Mouse (Mus musculus) layer of hippocampus, postnatal 36 days (tissue): ENCODE results near the gene Tfeb. TPM values are rescaled to one million over a fixed set of nuclear protein-coding genes. Genes with fewer than 3 reads are reported as not detected.
A peak's percentile ranks its signal among the peaks of the same experiment; 100 is the strongest.

Experiments used
- DNase-seq, 2 experiments: peaks; one replicate each; pipeline ENCODE4 v3.0.0; 2022
- total RNA-seq, 2 experiments: library from RNA; stranded (reverse); gene quantifications; 2 replicates each; pipeline ENCODE4 v1.2.3; 2021

The Tfeb gene
- total RNA-seq, 2 experiments from 2014 or later: 11.5 to 13.9 TPM

DNA sequence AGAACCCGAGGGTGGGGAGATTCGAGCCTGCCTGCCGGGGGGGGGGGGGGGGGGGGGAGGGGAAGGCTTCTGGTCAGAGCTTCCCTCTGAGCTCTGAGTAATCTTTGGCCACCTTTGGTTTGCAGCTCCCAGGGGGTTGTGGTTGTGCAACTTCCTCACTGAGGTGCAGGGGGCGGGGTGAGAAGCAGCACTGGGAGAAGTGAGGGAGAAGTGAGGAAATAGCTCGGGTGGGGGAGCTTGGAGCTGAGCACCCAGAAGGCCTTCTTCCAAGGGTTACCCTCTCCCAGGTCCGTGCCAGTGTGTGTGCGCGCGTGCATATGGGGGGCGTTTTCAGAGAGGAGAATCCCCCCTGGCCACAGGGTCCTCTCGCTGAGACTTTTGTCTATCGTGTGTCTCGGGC is 17.4 kb downstream of the Tfeb start:
- DNase-seq: no peak

DNA sequence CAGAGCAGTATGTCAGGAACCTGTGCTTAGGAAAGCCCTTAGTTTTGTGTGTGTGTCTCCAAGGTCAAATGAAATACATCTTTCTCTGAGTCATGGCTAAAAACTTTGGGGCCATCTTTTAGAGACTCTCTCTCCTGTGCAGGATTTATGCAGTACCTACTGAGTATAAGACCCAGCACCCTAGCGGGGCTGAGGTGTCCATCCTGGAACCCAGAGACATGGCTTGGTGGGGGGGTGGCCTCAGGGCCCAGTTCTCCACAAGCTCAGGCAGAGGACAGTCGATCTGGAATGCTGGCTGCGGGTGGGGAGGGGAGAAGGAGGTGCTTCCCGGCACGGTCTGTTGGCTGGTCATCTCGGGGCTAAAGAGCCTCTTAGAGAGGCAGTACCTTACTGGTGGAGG is 19.5 kb downstream of the Tfeb start:
- DNase-seq: no peak

DNA sequence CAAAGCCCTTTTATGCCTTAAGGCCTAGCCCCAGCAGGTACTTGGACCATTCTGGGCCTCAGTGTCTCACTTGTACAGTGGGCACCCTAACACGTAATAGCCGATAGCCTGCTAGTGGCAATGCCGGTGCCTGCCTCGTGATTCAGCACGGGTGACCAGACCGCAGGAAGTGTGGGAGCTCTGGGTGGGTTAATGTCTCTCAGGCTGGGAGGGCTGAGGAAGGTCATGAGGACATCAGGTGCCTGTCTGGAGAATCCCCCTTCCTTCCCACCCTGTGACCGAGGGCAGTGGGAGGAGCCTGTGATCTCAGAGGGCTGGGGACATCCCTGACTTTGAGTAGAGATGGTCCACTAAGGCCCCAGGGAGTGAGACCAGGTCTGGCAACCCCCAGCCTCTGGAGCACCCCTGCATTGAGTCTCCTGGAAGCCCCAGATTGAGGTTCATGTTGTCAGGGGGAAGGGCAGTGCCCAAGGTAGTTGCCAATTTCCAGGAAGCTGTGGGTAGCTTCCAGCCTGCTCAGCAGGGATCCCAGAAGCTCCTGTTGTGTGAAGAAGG is 20.3 kb downstream of the Tfeb start:
- no peak for DNase-seq

- no peak for DNase-seq
Measured at GRCm38 (mm10) chr17:47759702-47760410, 23.0 kb downstream of the Tfeb start.

- no peak for DNase-seq
Measured at GRCm38 (mm10) chr17:47762028-47762427, 25.2 kb downstream of the Tfeb start.

DNA sequence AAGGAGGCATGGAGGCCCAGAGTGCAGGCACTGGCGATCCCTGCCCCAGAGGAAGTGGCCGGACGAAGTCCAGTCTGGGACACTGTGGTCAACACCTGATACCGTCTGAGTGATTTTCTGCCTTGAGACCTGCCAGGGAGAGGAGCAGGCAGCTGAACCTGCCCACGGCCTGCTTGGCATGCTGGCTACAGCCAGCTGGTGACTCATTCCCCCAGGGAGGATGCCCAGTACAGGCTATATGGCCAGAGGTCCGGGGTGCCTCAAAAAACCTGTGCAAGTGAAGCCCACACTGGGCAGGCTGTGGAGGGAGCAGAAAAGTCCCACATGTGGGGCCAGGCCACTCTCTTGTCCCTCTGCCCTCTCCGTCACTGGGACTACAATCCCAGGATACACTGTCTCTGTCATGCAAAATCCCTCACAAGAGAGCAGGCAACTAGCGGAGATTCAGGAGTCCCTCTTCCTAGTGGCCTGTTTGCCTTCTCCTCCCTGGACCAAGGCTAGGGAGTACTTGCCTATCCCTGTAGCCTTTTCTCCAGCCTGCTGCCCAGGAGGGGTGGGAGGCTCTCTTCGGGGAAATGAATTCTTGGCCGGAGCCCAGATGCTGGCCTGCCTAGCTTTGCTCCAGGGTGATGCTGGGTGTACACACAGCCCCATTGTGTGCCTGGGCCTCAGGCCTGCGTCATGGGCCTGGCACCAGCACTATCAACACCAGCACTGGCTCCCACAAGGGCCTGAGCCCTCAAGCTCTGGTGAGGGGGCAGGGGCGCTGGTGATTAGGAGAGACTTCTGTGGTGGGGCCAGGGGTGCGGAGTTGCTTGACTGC is 25.9 kb downstream of the Tfeb start:
- DNase-seq: peak; percentile 84 to 85

GRCm38 (mm10) chr17:47765986-47766385 is 29.2 kb downstream of the Tfeb start:
- DNase-seq: no peak

- DNase-seq: no peak
Measured at GRCm38 (mm10) chr17:47766407-47767043, 29.7 kb downstream of the Tfeb start.

- no peak for DNase-seq
Measured at GRCm38 (mm10) chr17:47767081-47767455, 30.2 kb downstream of the Tfeb start.

GRCm38 (mm10) chr17:47767456-47768141 is 30.8 kb downstream of the Tfeb start:
- DNase-seq: no peak

DNA sequence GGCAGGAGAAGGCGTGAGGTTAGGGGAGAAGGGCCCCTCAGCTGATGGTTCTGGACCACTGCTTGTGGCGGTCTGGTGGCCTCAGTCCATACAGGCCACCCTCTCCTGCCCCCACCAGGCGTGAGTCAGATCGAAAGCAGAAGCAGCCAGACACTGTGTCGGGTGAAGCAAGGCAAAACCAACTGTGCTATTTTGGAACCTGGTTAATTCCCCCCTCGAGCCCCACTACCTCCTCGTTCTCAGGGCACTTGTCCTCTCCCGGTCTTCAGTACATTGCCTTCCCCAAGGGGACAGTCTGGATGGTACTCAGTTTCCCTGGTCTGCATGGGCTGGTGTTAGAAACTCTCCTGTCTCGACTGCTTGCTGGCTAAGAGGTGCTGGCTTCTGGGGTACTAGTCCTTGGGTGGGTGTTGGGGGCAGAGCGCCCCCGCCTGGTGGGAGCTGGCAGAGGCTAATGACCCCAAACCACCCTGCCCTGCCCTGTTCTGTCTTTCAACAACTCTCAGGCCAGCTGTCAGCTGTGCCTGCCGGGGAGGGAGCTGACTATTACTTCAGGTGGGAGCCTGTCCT is 32.0 kb downstream of the Tfeb start:
- DNase-seq: no peak

GRCm38 (mm10) chr17:47769389-47770299 is 32.8 kb downstream of the Tfeb start:
- DNase-seq: no peak

DNA sequence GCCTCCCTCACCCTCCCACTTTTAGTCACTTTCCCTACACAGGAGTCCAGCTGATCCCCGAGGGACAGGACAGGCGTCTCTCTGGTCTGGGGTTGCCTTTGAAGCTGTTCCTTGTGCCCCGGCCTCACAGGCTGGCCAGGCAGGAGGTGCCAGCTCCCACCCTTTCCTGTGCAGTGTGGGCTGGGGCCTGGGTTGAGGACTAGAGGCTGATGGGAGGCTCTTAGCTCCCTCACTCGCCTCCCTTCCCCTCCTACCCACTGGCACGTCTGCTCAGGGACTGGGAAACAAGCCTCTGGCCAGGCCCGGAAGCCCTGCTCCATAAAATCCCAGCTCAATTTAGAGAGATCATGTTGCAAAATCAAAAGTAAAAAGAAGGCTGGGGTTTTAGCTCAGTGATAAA is 36.8 kb downstream of the Tfeb start:
- DNase-seq: no peak

GRCm38 (mm10) chr17:47777141-47777540 is 40.3 kb downstream of the Tfeb start:
- no peak for DNase-seq

DNA sequence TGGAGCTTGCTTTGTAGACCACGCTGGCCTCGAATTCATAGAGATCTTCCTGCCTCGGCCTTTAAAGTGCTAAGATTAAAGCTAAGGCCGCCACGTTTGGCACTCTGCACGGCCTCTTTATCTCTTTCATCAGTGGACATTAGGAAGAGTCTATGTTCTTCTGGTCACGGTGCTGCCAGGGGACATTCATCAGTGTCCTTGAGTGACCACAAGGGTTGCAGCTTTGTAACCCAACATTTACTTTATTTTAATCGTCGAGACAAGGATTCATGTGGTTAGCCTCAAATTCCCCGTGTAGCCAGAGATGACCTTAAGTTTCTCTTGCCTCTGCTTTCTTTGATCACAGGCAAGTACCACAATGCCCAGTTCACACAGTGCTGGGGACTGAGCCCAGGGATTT is 43.6 kb downstream of the Tfeb start:
- no peak for DNase-seq

DNA sequence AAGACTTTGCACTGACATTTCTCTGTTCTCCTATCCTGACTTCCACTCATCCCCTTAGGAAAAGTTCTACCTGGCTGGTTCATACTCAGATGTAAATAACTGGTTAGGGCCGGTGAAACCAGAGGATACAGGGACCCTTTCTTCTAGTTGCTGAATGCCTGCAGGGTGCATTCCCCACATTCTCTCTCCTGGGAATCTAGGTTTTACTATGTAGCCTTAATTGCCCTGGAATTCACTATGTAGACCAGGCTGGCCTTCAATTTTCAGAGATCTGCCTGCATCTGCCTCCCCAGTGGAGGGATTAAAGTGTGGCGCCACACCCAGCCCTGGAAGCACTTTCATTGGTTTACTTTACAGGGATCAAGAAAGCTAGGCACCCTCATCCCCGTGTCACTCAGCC is 45.7 kb downstream of the Tfeb start:
- no peak for DNase-seq

DNA sequence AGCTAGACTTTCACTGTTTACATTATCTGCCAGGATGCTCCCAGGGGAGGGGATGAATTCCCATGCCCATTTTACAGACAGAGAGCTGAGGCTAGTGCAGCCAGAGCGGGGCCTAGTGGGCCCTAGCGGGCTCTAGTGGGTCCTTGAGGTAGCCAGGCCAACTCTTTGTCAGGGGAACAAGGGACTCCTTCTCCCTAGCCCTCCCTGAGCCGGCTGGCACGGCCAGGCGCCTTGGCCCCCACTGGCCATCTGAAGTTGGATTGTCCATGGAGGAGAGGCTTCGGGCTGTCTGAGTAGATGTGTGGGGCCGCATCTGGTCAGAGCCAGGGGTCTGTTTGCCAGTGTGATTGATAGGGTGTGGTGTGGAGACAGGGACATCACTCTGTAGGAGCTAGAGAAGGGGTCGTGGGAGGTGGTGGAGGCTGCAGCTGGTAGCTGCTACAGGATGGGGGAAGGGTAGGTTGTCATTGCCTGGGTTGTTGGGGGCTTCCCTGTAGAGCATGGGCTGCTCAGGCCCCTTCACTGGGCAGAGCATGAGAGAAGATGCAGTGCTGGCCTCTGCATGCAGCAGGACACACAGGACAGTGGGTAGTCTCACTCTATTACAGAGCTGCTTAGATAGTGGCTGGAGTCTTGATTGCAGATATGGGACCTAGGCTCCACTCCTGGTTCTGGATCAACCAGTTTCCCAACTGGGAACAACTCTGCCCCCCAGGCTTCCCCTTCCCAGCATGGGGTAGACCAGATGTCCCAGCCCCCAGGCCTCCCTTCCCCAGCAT is 46.8 kb downstream of the Tfeb start:
- no peak for DNase-seq

DNA sequence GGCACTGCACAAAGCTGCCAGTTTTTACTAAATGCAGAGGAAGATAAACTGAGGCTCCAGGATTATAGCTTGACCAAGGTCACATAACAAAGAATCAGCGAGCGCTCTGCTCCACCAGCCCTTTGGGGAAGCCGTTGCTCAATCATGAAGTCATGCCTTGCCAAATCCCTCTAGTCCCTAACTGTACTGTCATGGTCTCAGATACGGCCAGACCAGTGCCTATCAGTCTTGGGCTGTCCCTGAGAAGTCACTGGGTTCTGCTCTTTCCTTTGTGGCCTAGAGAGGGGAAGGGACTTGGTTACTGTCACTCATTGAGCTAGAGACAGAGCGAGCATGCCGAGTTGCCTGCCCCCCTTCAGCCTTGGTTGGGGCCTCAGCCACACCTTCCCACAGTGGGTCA is 47.6 kb downstream of the Tfeb start:
- no peak for DNase-seq

DNA sequence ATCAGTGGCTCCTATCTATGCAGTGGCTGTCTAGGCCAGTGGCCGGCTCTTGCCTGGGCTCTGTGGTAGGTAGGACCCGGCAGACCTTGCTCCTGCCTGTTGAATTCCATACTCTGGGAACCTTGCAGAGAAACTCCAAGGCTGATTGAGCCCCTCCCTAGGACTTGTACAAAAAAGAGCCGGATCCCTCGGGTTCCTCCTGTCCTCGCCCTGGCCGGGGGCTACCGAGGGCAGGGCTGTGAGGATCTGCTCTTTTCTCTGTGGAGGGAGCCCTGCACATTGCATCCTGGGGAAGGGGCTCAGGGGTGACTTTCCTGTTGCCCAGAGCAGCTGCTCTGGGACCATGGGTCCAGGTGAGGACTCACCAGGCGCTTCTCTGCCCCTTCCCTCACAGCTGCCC is 50.8 kb downstream of the Tfeb start:
- no peak for DNase-seq

DNA sequence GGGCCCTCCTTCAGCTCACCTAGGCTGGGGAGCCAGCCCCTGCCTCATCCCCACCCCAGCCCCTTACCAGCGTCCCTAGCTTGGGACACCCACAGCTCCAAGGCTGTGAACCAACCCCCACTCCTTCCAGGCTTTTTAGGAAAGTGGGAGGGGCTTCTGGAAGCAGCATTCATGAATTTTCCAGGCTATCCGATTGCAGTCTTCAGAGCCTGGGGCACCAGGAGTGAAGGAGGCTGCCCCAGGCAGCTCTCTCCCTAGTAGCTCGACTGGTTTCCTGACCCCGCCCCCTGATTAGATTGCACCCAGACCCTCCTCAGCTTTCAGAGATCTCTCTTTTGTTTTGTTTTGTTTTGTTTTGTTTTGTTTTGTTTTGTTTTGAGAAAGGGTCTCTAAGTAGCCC is 51.5 kb downstream of the Tfeb start:
- no peak for DNase-seq
